Mouse (Mus musculus): ENCODE measurements at regions not wholly inside any gene's neighbourhood (a gene's known extent, or its start where the extent isn't known, plus 50 kb on each side); places are given as distances from the start of the nearest gene placed in this dataset.
"Not testable (repeated sequence)": the region's sequence is repeated elsewhere in the genome, so short reads cannot be mapped to it uniquely, and the experiment has no call there.

DNA sequence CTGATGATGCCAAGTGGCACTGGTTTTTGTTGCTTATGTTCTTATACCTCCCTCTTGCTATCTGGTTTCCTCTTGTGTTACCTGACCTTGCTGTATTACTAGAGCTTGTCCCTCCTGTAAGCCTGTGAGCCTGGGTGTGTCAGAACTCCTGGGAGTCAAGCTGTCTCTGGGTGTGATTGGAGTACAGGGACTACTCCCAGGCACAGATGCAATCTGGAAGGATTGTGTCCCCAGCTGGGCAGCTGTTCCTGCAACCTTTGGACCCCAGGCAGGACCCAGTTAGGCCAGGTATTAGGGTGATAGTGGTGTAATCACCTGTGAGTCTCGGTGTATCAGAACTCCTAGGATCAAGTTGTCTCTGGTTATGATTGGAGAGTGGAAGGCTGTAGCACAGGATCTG, 97.4 kb upstream of the Dock11 start:
- H3K36me3 ChIP-seq (ENCODE audit: control insufficient read depth, insufficient read depth): no peaks in the 10 kb centered on the region
- H3K9ac ChIP-seq (replicated peaks; ENCODE audit: low read depth, low read length): no peak overlapping the region
- no peaks in the 10 kb centered on the region for H3K4me1 ChIP-seq (replicated peaks; ENCODE audit: control insufficient read depth, insufficient read depth, low read length)
- no peaks in the 10 kb centered on the region for H3K27me3 ChIP-seq (replicated peaks; ENCODE audit: control insufficient read depth, insufficient read depth, low read length)
- H3K4me2 ChIP-seq (ENCODE audit: low read length): no peak overlapping the region
- 64% methylated on average over 1 of the region's 1 CpGs for WGBS
- H3K27ac ChIP-seq (ENCODE audit: low read length): no peak overlapping the region
- ATAC-seq: no peak
- no peak overlapping the region for H3K4me3 ChIP-seq (replicated peaks; ENCODE audit: low read length)
- H3K9me3 ChIP-seq (ENCODE audit: control insufficient read depth, low read length): no peaks in the 10 kb centered on the region

DNA sequence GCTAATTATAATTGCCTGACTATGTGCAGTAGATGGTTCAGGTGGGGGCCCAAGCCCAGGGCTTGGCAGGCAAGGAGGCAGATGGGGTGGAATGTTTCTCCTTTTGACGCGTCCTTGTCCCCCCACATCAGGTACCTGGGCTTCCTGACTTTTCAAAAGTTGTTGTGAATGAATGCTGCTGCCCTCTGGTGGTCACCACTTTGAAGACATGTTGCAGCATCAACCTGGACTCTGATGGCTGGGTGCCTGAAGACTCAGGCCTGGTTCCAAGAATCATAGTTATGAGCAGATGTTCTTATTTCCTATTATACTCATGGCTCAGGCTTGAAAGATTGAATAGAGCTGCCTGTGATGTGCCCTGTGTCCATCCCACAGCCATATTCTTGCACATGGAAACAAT, 75.4 kb upstream of the Dock11 start:
- H3K36me3 ChIP-seq (ENCODE audit: control insufficient read depth, insufficient read depth): no peaks in the 10 kb centered on the region
- H3K9ac ChIP-seq (replicated peaks; ENCODE audit: low read depth, low read length): no peak overlapping the region
- ATAC-seq: no peak
- H3K9me3 ChIP-seq (ENCODE audit: control insufficient read depth, low read length): no peaks in the 10 kb centered on the region
- H3K27ac ChIP-seq (ENCODE audit: low read length): no peak overlapping the region
- H3K4me1 ChIP-seq (replicated peaks; ENCODE audit: control insufficient read depth, insufficient read depth, low read length): no peaks in the 10 kb centered on the region
- H3K27me3 ChIP-seq (replicated peaks; ENCODE audit: control insufficient read depth, insufficient read depth, low read length): no peaks in the 10 kb centered on the region
- 63% methylated on average over 2 of the region's 2 CpGs for WGBS
- no peak overlapping the region for H3K4me3 ChIP-seq (replicated peaks; ENCODE audit: low read length)
- no peak overlapping the region for H3K4me2 ChIP-seq (ENCODE audit: low read length)

GRCm38 (mm10) chrX:35834411-35834810, 54.2 kb upstream of the Dock11 start:
- not testable (repeated sequence) for H3K4me2 ChIP-seq (ENCODE audit: low read length); H3K4me1 ChIP-seq (replicated peaks; ENCODE audit: control insufficient read depth, insufficient read depth, low read length); H3K4me3 ChIP-seq (replicated peaks; ENCODE audit: low read length); H3K36me3 ChIP-seq (ENCODE audit: control insufficient read depth, insufficient read depth); H3K27me3 ChIP-seq (replicated peaks; ENCODE audit: control insufficient read depth, insufficient read depth, low read length); H3K27ac ChIP-seq (ENCODE audit: low read length); H3K9ac ChIP-seq (replicated peaks; ENCODE audit: low read depth, low read length); H3K9me3 ChIP-seq (ENCODE audit: control insufficient read depth, low read length)
- peak; percentile 62 for ATAC-seq
- WGBS: 0% methylated on average over 2 of the region's 2 CpGs

DNA sequence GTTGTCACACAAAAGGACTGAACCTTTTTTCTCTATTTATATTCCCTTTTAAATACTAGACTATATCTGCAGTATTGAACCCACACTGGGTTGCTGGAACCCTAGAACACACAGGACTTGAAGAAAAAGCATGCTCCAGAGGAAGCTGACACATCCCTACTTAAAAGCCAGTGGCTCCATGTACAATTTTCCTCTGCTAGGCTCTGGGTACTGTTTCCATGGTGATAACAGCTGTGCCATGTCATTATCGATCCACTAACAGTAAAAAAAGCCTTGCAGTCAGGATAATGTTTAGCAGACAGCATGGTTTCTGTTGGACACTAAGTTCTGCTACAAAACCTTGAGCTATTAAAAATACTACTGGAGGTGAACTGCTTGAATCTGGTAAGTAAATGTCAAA, 50.6 kb upstream of the Dock11 start:
- H3K9me3 ChIP-seq (ENCODE audit: control insufficient read depth, low read length): no peaks in the 10 kb centered on the region
- H3K4me2 ChIP-seq (ENCODE audit: low read length): no peak overlapping the region
- ATAC-seq: no peak
- H3K4me1 ChIP-seq (replicated peaks; ENCODE audit: control insufficient read depth, insufficient read depth, low read length): no peaks in the 10 kb centered on the region
- H3K27me3 ChIP-seq (replicated peaks; ENCODE audit: control insufficient read depth, insufficient read depth, low read length): no peaks in the 10 kb centered on the region
- no peak overlapping the region for H3K9ac ChIP-seq (replicated peaks; ENCODE audit: low read depth, low read length)
- H3K4me3 ChIP-seq (replicated peaks; ENCODE audit: low read length): no peak overlapping the region
- H3K27ac ChIP-seq (ENCODE audit: low read length): no peak overlapping the region
- WGBS: 45% methylated on average over 1 of the region's 1 CpGs
- H3K36me3 ChIP-seq (ENCODE audit: control insufficient read depth, insufficient read depth): no peaks in the 10 kb centered on the region

Data from forebrain, embryonic 16.5 days (tissue).